Mouse (Mus musculus) retina, adult 2 months (tissue): Measurements from ENCODE around the gene Baz1b.

Experiments
- DNase-seq: peaks from one replicate; pipeline ENCODE4 v3.0.0-alpha.2; 2012; ENCODE audit warnings: low read depth, low spot score

Gene Baz1b

DNA sequence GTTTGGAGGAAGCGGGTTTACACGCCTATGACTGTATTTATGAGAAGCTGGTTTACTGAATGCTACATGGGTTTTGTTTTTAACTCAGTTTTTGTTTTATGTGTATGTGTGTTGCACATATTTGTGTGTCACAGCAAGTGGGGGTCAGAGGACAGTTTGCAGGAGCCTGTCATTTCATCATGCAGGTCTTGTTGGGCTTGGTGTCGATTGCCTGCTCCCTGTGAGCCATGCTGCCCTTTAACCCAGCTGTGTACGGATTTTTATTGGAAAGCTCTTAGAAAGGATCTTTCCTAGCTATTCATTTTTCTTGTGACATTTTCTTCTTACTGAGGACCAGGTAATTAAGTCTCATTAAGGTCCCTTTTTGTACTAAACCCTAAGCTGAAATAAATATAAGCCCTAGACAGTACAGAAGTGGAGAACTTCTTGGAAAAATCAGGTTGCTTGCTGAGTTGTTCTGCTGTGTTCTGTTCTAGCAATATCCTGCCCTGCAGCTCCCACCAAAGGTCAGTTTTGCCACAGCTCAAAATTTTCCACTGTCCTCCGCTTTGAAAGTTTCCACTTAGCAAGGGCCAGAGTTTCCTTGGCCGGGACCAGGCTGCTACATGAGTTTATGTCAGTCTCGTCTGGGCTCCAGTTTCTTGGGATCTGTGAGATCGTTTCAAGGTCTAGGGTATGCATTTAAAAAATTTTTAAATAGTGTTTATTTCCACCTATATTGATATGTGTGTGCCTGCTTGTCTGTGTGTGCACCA lies 46.3 kb downstream of the Baz1b start:
- no peak for DNase-seq

GRCm38 (mm10) chr5:135236571-135236970 lies 49.5 kb downstream of the Baz1b start:
- DNase-seq: no peak

DNA sequence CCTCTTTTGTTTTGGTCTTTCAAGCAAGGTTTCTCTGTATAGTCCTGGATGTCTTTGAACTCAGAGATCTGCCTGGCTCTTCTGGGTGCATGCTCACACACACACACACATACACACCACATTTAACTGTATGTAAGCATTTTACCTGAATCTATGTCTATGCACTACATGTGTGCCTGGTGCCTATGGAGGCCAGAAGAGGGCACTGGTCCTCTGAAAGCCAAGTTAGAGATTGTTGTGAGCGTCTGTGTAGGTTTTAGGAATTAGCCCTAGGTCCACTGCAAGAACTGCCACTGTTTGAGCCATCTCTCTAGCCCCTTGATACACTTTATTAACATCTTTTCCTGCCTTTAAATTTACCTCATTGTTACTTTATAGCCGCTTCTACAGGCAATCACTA lies 51.8 kb downstream of the Baz1b start:
- no peak for DNase-seq

GRCm38 (mm10) chr5:135241474-135241873 lies 54.4 kb downstream of the Baz1b start:
- no peak for DNase-seq

GRCm38 (mm10) chr5:135242136-135242535 lies 55.1 kb downstream of the Baz1b start:
- no peak for DNase-seq

- DNase-seq: no peak
Measured at GRCm38 (mm10) chr5:135242608-135243007, 55.5 kb downstream of the Baz1b start.

DNA sequence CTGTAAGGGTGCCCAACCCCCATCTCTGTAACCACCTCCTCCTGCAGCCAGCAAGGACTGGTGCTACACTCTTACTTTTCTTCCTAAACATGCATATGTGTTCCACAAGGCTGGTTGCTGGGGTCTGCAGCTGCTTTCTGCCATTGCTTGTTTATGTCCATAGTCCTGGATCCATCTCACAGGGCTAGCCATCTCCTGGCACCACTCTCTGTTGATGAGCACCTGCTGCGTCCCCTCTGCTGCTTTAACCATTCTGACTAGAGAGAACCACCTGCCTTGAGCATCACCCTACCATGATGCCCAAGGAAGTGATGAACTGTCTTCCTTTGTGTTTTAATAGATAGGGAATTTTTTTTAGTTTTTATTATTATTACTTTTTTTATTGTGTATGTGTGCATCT lies 56.1 kb downstream of the Baz1b start:
- DNase-seq: no peak

GRCm38 (mm10) chr5:135246531-135246930 lies 59.5 kb downstream of the Baz1b start:
- no peak for DNase-seq

DNA sequence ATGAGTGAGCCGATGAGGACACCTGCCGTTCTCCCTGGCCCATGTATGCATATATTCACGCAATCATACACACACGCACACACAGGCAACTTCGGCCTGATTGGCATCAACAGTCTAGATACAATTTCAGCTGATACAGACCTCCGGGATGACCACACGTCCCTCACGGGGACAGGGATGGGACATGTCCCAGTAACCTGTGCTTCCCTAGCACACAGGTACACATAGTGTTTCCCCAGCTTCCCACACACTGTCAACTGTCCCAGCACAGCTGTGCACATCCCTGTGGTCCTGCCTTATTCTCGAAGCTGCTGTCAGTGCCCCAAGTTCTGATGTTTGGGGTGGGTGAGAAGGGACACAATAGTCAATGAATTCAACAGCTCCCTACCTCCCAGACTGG lies 60.3 kb downstream of the Baz1b start:
- no peak for DNase-seq

DNA sequence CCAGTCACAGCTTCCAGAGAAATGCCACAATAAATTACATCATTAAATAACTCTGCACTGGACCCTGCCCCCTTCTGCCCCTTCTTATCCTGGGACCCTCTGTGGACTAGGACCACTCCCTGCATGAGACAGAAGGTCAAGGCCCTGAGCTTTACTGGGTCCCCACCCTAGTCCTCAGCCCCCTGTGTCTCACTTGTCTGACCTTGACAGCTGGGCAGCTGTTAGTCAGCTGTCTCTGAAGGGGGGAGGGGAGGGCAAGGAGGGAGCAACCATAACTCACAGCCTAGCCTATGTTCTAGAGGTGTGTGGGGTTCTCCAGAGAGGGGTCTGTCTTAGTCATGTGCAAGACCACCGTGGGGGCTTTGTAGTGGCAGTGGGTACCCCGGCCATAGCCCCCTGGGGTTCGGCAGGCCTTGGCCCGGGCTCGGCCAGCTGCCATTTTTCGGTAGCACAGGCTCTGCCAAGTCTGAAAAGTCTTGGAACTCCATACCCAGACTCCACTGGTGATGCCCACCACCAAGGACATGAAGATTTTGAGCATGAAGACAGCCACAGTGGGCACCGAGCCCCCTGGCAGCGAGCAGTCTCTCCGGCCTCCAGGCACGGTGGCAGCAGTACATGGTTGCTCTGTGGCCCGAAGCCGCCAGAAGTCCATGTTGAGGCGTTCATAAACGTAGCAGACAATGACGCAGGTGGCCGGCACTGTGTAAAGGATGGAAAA lies 62.1 kb downstream of the Baz1b start:
- DNase-seq: no peak

GRCm38 (mm10) chr5:135250186-135251078 lies 63.4 kb downstream of the Baz1b start:
- no peak for DNase-seq

- DNase-seq: peak; percentile 49
Measured at GRCm38 (mm10) chr5:135251079-135251454, 64.0 kb downstream of the Baz1b start, which contains the start of gene Fzd9. Fzd9 (minus strand) TSS chr5:135251230.

DNA sequence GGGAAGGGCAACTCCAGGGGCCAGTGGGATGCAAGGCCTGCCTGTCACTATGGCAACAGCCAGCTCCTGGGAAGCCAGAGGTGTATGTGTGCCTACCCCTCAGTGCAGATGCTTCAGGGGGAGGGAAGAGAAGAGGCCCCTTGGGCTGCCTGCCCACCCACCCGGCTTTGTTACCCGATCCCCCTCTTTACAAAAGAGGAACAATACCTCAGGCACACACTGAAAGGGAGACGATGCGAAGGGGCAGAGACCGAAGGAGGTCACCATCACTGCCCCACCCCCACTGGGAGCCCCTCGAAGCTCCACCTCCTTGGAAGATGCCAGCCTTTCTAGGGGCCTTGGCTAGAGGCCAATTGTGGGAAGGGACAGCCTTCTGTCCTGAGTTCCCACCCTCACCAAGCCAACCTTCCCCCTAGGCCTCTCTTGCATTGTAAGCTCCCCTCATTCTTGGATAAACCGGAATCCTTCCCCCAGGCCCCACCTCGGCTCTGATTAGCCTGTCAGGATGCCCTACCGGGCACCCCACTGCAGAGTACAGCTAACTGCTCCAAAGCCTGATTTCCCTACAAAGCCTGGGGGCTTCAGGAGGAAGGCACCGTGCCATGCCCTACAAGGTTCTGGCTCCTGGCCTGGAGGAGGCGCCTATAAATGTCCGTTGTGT lies 66.8 kb downstream of the Baz1b start:
- no peak for DNase-seq

GRCm38 (mm10) chr5:135256166-135256565 lies 69.1 kb downstream of the Baz1b start:
- no peak for DNase-seq

- DNase-seq: no peak
Measured at GRCm38 (mm10) chr5:135257559-135257958, 70.5 kb downstream of the Baz1b start.

DNA sequence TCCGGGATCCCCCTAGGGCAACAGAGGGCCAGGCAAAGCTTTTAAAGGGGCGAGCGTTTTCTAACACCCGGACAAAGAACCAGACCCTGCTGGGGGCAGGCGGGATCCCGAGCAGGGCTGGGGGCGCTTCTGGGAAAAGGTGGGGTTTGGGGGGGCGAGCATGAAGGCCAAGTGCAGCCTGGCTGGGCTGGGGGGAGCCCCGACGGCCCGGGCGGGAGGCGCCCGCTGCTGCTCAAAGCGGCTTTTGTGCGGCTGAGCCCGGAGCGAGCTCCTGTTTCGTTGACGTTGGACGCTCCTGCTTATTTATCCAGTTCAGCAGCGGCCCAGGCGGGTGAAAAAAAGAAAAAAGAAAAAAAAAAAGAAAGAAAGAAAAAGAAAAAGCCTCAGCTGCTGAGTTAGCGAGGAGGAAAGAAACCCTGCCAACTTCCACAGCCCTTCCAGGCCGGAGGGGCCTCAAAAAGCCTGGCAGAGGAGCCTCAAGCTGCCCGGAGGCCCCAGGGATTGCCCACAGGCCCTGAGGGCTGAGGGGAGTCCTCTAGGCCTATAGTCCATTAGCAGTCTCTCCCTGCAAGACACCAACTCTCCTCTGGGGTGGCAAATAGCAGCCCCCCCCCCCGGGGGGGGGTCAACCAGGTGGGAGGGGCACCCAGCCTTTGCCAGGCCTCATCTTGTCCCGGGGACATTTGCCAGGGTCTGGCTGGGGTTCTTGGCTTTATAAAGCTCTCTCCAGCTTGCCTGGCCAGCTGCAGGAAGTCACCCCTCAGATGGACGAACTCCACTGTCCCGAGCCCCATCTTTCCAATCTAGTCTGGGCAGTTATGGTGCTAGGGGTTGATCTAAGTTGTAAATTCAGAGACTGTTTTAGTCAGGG lies 71.5 kb downstream of the Baz1b start:
- no peak for DNase-seq

GRCm38 (mm10) chr5:135263866-135264503 lies 76.9 kb downstream of the Baz1b start:
- no peak for DNase-seq

DNA sequence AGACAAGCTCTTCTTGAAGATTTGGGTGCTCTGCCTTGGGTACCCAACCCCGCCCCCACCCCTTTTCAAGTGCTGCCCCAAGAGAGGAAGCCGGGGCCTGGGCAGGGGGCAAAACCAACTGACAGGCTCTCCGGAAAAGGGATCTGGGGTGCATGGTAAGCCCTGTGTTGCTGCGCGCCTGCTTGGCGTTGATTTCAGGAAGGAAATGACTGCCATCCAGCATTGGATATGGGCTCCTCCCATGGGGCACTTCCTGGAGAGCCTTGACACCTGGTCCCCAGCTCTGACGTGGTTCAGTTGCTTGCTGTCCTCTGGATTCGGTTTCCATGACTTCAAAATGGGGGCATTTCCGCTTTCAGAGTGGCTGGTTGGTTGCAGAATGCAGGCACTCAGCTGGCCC lies 77.5 kb downstream of the Baz1b start:
- no peak for DNase-seq

DNA sequence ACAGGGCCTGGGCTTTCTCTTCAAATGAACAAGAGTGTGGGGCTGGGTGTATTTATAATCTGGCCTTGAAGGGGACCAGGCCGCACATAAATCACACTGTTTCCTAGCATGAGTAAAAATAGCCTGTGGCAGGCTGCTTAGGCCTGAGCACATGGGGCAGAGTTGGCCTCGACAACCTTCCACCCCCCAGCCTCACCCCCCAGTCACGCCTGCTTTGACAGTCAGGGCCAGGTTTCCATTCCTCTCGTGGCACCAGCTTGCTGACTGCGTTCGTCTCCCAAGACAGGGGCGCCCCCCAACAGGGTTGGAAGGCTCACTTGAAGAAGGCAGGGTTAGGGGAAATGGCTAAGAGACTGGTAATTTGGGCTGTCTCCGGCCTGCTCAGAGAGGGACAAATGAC lies 82.4 kb downstream of the Baz1b start:
- no peak for DNase-seq

- no peak for DNase-seq
Measured at GRCm38 (mm10) chr5:135270361-135270760, 83.3 kb downstream of the Baz1b start.
